Mouse (Mus musculus) testis, postnatal 10 days (tissue): ENCODE measurements around the gene Lst1.

ENCODE experiments used
- DNase-seq: peaks from one replicate; pipeline ENCODE4 v3.0.0; 2021; ENCODE audit warnings: low spot score

Gene Lst1

GRCm38 (mm10) chr17:35185639-35186611 lies 2.3 kb downstream of the Lst1 start:
- DNase-seq: peak; percentile 93

- DNase-seq: no peak
Observed at GRCm38 (mm10) chr17:35180093-35180492, 8.1 kb downstream of the Lst1 start.

GRCm38 (mm10) chr17:35178528-35178927 lies 9.7 kb downstream of the Lst1 start:
- DNase-seq: peak; percentile 88

GRCm38 (mm10) chr17:35175968-35176367 lies 12.3 kb downstream of the Lst1 start, which contains the start of gene Aif1:
Aif1 (minus strand) TSS chr17:35176068.
- DNase-seq: no peak

GRCm38 (mm10) chr17:35175382-35175781 lies 12.9 kb downstream of the Lst1 start:
- DNase-seq: no peak

GRCm38 (mm10) chr17:35174201-35174977 lies 13.8 kb downstream of the Lst1 start:
- no peak for DNase-seq

- no peak for DNase-seq
Observed at GRCm38 (mm10) chr17:35173329-35173728, 14.9 kb downstream of the Lst1 start.

- no peak for DNase-seq
Observed at GRCm38 (mm10) chr17:35172445-35173234, 15.6 kb downstream of the Lst1 start.

GRCm38 (mm10) chr17:35168541-35169207 lies 19.6 kb downstream of the Lst1 start:
- no peak for DNase-seq

- no peak for DNase-seq
Observed at GRCm38 (mm10) chr17:35167794-35168193, 20.4 kb downstream of the Lst1 start.

GRCm38 (mm10) chr17:35166352-35167035 lies 21.7 kb downstream of the Lst1 start:
- DNase-seq: no peak

GRCm38 (mm10) chr17:35165451-35166155 lies 22.6 kb downstream of the Lst1 start:
- no peak for DNase-seq

GRCm38 (mm10) chr17:35164568-35165450 lies 23.4 kb downstream of the Lst1 start, which contains the start of gene Prrc2a:
Prrc2a (minus strand) TSS chr17:35164897.
- peak; percentile 97 for DNase-seq

- DNase-seq: no peak
Observed at GRCm38 (mm10) chr17:35164218-35164567, 24.0 kb downstream of the Lst1 start.

GRCm38 (mm10) chr17:35163326-35164081 lies 24.7 kb downstream of the Lst1 start:
- DNase-seq: no peak

- peak; percentile 75 for DNase-seq
Observed at GRCm38 (mm10) chr17:35162730-35163129, 25.5 kb downstream of the Lst1 start.

GRCm38 (mm10) chr17:35162121-35162520 lies 26.1 kb downstream of the Lst1 start:
- DNase-seq: no peak

GRCm38 (mm10) chr17:35161421-35161820 lies 26.8 kb downstream of the Lst1 start:
- no peak for DNase-seq
